In the genomic region with DNA sequence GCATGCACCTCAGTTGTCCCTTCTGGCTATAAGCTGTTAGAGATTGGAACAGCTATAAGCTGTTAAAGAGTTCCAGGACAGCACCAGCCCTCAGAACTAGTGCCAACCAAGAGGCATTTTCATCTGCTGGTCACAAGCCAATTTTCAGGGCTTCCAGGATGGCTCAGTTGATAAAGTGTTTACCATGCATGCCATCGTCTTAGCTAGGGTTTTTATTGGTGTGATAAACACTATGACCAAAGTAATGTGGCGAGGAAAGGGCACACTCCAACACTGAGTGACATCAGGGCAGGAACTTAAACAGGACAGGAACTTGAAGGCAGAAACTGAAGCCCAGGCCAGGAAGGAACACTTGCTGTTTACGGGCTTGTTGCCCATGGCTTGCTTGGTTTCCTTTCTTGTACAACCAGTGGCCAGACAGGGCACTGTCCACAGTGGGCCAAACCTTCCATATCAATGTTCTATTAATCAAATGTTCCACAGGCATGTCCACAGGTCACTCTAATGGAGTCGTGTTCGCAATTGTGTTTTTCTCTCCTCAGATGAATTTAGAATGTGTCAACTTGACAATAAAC, we compare ENCODE assay signal across 20 mouse cellular contexts. TPM values are rescaled to one million over a fixed set of nuclear protein-coding genes. Genes with fewer than 3 reads are reported as not detected.
DNase-seq lines count a peak whose midpoint lies in the region; ATAC-seq and TF ChIP-seq lines count a peak whose summit lies in the region.
"Had no signal": no experiment of that assay in that cellular context is flagged by ENCODE, and none has a peak within 500 bp of the region (broad histone marks: within the 10 kb centered on the region; RNA-seq: fewer than 3 reads in every experiment).

No protein-coding gene starts in this region.

- no peak overlapping the region for H3K9ac ChIP-seq in kidney, embryonic 16.5 days (replicated peaks; ENCODE audit: low read length)
- H3K9ac ChIP-seq: embryonic facial prominence, embryonic 13.5 days; heart, embryonic 13.5 days; intestine, embryonic 15.5 days had no signal

- H3K27me3 ChIP-seq in kidney, adult 2 months (replicated peaks; ENCODE audit: control insufficient read depth, insufficient read depth, low read length) = no peaks in the 10 kb centered on the region
- H3K27me3 ChIP-seq in kidney, embryonic 16.5 days (ENCODE audit: insufficient read depth, low read length) = no peaks in the 10 kb centered on the region
- H3K27me3 ChIP-seq: embryonic facial prominence, embryonic 13.5 days; heart, embryonic 13.5 days; intestine, embryonic 15.5 days had no signal

- TF ChIP-seq POLR2A in kidney, adult 2 months (IDR thresholded peaks at IDR 0.05; ENCODE audit: low read depth, low read length) = no peak

- H3K4me1 ChIP-seq in kidney, adult 2 months (ENCODE audit: control insufficient read depth, insufficient read depth, low read length) = peaks cover 39% of the 10 kb centered on the region
- peaks cover 18% of the 10 kb centered on the region for H3K4me1 ChIP-seq in kidney, embryonic 16.5 days (ENCODE audit: insufficient read depth, low read length)
- H3K4me1 ChIP-seq: intestine, embryonic 15.5 days had no signal

- TF ChIP-seq CTCF in kidney, adult 2 months (conservative IDR thresholded peaks at IDR 0.05; ENCODE audit: insufficient read depth, insufficient read length, low read depth, low read length) = no peak

- intact Hi-C loops in gastrocnemius, postnatal 36 days (cut with DNase I) = no loop called here

- peak overlapping the region; percentile 3; the same call in 1 of the 2 replicates for H3K27ac ChIP-seq in kidney, adult 2 months (ENCODE audit: insufficient read depth, low read depth, low read length)
- no peak overlapping the region for H3K27ac ChIP-seq in kidney, embryonic 16.5 days (ENCODE audit: low read length)
- H3K27ac ChIP-seq: embryonic facial prominence, embryonic 13.5 days; heart, embryonic 13.5 days; intestine, embryonic 15.5 days had no signal

- 66% methylated on average over 5 of the region's 5 CpGs for WGBS in kidney, adult 2 months
- 80% methylated on average over 5 of the region's 5 CpGs for WGBS in kidney, embryonic 16.5 days

- peak; percentile 52 for DNase-seq in gastrocnemius, adult 18-20 months (ENCODE audit: low spot score)
- no peak for DNase-seq in gastrocnemius, postnatal 36 days
- no peak for DNase-seq in kidney, adult 2 months
- DNase-seq: adrenal gland, postnatal 10 days; cerebellum, adult 11 months; cerebellum, adult 9-10 months; cerebellum, postnatal 36 days; gastrocnemius, postnatal 14 days; heart, adult 11 months; heart, postnatal 36 days had no signal

- H3K4me2 ChIP-seq in kidney, embryonic 16.5 days (replicated peaks; ENCODE audit: low read depth, low read length) = no peak overlapping the region
- H3K4me2 ChIP-seq: embryonic facial prominence, embryonic 13.5 days; heart, embryonic 13.5 days; intestine, embryonic 15.5 days had no signal

- H3K4me3 ChIP-seq in kidney, adult 2 months (ENCODE audit: insufficient read depth, low read depth, low read length) = no peak overlapping the region
- H3K4me3 ChIP-seq in kidney, embryonic 16.5 days (ENCODE audit: low read length) = no peak overlapping the region
- H3K4me3 ChIP-seq: embryonic facial prominence, embryonic 13.5 days; heart, embryonic 13.5 days; intestine, embryonic 15.5 days had no signal

- no peaks in the 10 kb centered on the region for H3K36me3 ChIP-seq in kidney, adult 2 months (ENCODE audit: control insufficient read depth, insufficient read depth, low read length)
- no peaks in the 10 kb centered on the region for H3K36me3 ChIP-seq in kidney, embryonic 16.5 days (ENCODE audit: insufficient read depth, low read length)
- H3K36me3 ChIP-seq: embryonic facial prominence, embryonic 13.5 days; heart, embryonic 13.5 days; intestine, embryonic 15.5 days had no signal

- no peak for ATAC-seq in kidney, embryonic 16.5 days (ENCODE audit: low FRiP score, low TSS enrichment)
- 0 out of 2 replicates have a peak, but pooled peaks have one; percentile 17 for ATAC-seq in granulocyte monocyte progenitor cell, adult 5-6 weeks (replicated peaks; ENCODE audit: poor library complexity, severe bottlenecking)
- peak; percentile 41 for ATAC-seq in megakaryocyte progenitor cell, adult 5-6 weeks (replicated peaks; ENCODE audit: poor library complexity)
- ATAC-seq in inflammation-experienced regulatory T-cells, adult 6 months = no peak
- ATAC-seq: forebrain, embryonic 14.5 days; hindbrain, embryonic 16.5 days; intestine, embryonic 15.5 days had no signal

- no peaks in the 10 kb centered on the region for H3K9me3 ChIP-seq in kidney, embryonic 16.5 days (ENCODE audit: low read length)
- H3K9me3 ChIP-seq: embryonic facial prominence, embryonic 13.5 days; heart, embryonic 13.5 days; intestine, embryonic 15.5 days had no signal

RNA-seq across cellular contexts. Expression of gene Xylt1, which starts 49.7 kb away (rescaled TPM):
- 1 to 10 TPM; 8.2 to 9.3 TPM for total RNA-seq in gastrocnemius, adult 18-20 months (2021)
- total RNA-seq in gastrocnemius, postnatal 36 days (2021) = 1 to 10 TPM; 5.0 to 5.5 TPM
- 5.9 and 6.1 TPM in 2 replicates for polyA plus RNA-seq in kidney, adult 2 months (2012; rRNA removed)
- 1.6 and 1.8 TPM in 2 replicates for polyA plus RNA-seq in kidney, embryonic 16.5 days (2015; fragmentation: Nextera tagmentation; extraction: Ambion mirVana)
- total RNA-seq in granulocyte monocyte progenitor cell, adult 5-6 weeks (2014; fragmentation: Nextera tagmentation) = 21.9 and 26.8 TPM in 2 replicates
- total RNA-seq in granulocyte monocyte progenitor cell, adult 5-6 weeks (2017) = 16.2 and 20.9 TPM in 2 replicates
- 20.0 and 24.9 TPM in 2 replicates for total RNA-seq in megakaryocyte progenitor cell, adult 5-6 weeks (2015)
- total RNA-seq in megakaryocyte progenitor cell, adult 5-6 weeks (2017) = 12.0 and 17.1 TPM in 2 replicates
- 1 to 10 TPM; 2.2 to 3.6 (median 2.8) TPM for polyA plus RNA-seq in inflammation-experienced regulatory T-cells, adult 6 months (2017; shearing (Covaris generic))
- polyA plus RNA-seq: C2C12 had no signal

Comparison
In these comparisons a context has a peak if more than half of its experiments do, and no peak if none do; other contexts are left out.
1. ATAC-seq: peak in granulocyte monocyte progenitor cell, adult 5-6 weeks (single experiment) and megakaryocyte progenitor cell, adult 5-6 weeks (single experiment); none in kidney, embryonic 16.5 days (single experiment) and inflammation-experienced regulatory T-cells, adult 6 months (single experiment).